Mouse (Mus musculus): Measurements from ENCODE around the gene Olfr71. TPM values are rescaled to one million over a fixed set of nuclear protein-coding genes. Genes with fewer than 3 reads are reported as not detected.

Olfr71 gene
- total and polyA plus RNA-seq, 2 experiments from 2014 or later: not detected

- H3K9me3 ChIP-seq (ENCODE audit: low read length): no peaks in the 10 kb centered on the region
- no peak overlapping the region for H3K4me3 ChIP-seq (ENCODE audit: low read depth, low read length)
- no peaks in the 10 kb centered on the region for H3K36me3 ChIP-seq (ENCODE audit: insufficient read depth)
- DNase-seq: no peak
- no peaks in the 10 kb centered on the region for H3K27me3 ChIP-seq (ENCODE audit: insufficient read depth, low read length)
- no peak overlapping the region for H3K27ac ChIP-seq (ENCODE audit: low read depth, low read length)
- no peaks in the 10 kb centered on the region for H3K4me1 ChIP-seq (ENCODE audit: insufficient read depth)
- TF ChIP-seq CTCF (IDR thresholded peaks at IDR 0.05; ENCODE audit: low read depth): no peak
- no peak overlapping the region for H3K9ac ChIP-seq
- H3K4me2 ChIP-seq (ENCODE audit: low read depth): no peak overlapping the region
- ATAC-seq: no peak
- 72% methylated on average over 7 of the region's 7 CpGs for WGBS
Measured at GRCm38 (mm10) chr4:43727718-43728575, 17.9 kb upstream of the Olfr71 start.

DNA sequence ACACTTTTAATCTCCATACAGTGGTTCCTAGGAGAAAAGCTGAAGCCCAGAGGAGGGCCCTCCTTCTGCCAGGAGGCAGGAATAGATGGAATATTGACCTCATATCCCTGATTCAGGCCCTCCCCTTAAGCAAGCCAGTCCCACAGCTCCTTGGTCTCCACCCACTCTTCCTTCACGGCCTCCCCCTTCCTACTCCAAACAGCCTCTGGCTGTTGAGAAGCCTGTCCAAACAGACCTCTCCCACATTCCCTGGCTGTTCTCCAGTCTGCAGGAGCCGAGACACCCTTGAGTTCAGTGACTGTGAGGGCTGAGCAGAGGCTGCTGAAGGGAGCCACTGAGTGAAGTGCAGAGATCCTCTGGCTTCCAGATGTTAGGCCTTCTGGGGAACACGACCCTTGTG, 16.9 kb upstream of the Olfr71 start, which contains the start of gene Hrct1:
Gene Hrct1, plus strand, starts transcription at position 194 of the 400 bp plus-strand sequence.
- no peak for ATAC-seq

DNA sequence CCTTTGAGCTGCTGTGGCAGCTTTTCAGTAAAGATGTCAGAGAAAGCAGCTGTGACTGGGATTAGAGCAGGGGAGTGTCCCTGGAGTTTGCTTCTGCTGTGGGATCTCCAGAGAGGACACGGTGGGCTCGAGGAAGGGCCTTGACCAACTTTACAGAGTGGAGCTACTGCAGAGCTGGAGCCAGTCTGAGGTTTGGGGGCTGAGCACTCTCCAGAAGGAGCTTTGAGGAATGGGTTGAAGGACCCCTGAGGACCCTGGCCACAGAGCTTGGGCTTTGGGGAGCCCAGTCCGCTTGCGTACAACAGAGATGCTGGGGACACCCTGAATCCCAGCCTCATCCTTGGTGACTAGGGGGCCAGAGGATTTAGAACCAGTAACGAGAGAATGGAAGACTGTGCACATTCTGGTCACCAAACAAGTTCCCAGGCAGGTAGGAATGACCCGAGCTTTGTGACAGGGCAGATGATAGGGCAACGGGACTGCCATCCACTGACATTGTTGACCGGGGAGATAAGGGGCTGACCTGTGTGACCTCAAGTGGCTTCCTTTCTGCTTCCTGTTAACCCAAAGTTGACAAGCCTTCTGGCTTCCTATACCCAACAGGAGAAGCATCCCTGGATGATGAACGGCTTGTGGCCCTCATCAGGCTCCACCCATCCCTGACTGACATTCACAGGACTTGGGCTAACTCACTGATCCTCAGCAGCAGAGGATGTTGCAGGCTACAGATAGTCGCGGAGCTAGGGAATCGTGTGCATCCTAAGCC, 16.4 kb upstream of the Olfr71 start:
- Histone ChIP-seq H3K9ac (no peak overlapping the region), H3K4me1 (ENCODE audit: insufficient read depth) (no peaks in the 10 kb centered on the region), H3K27ac (ENCODE audit: low read depth, low read length) (no peak overlapping the region), H3K4me3 (ENCODE audit: low read depth, low read length) (no peak overlapping the region), H3K27me3 (ENCODE audit: insufficient read depth, low read length) (no peaks in the 10 kb centered on the region), H3K9me3 (ENCODE audit: low read length) (no peaks in the 10 kb centered on the region), H3K36me3 (ENCODE audit: insufficient read depth) (no peaks in the 10 kb centered on the region), H3K4me2 (ENCODE audit: low read depth) (no peak overlapping the region)
- ATAC-seq: no peak
- 80% methylated on average over 12 of the region's 12 CpGs for WGBS
- DNase-seq: no peak
- no peak for TF ChIP-seq CTCF (IDR thresholded peaks at IDR 0.05; ENCODE audit: low read depth)

More for the DNA sequence above, 16.9 kb upstream of the Olfr71 start, which contains the start of gene Hrct1:
- Histone ChIP-seq H3K4me2 (ENCODE audit: low read depth) (no peak within 1 kb of the TSS), H3K36me3 (ENCODE audit: insufficient read depth) (no peaks in the 10 kb centered on the region), H3K4me1 (ENCODE audit: insufficient read depth) (no peaks in the 10 kb centered on the region), H3K9me3 (ENCODE audit: low read length) (no peaks in the 10 kb centered on the region), H3K27me3 (ENCODE audit: insufficient read depth, low read length) (no peaks in the 10 kb centered on the region), H3K9ac (no peak within 1 kb of the TSS), H3K27ac (ENCODE audit: low read depth, low read length) (no peak within 1 kb of the TSS), H3K4me3 (ENCODE audit: low read depth, low read length) (no peak within 1 kb of the TSS)
- no peak for TF ChIP-seq CTCF (IDR thresholded peaks at IDR 0.05; ENCODE audit: low read depth)
- no peak for DNase-seq
- 44% methylated on average over 3 of the region's 3 CpGs for WGBS

GRCm38 (mm10) chr4:43724764-43725163, 14.7 kb upstream of the Olfr71 start:
- WGBS: 52% methylated on average over 1 of the region's 1 CpGs
- no peaks in the 10 kb centered on the region for H3K9me3 ChIP-seq (ENCODE audit: low read length)
- no peak overlapping the region for H3K27ac ChIP-seq (ENCODE audit: low read depth, low read length)
- no peaks in the 10 kb centered on the region for H3K4me1 ChIP-seq (ENCODE audit: insufficient read depth)
- peak; percentile 67 for TF ChIP-seq CTCF (IDR thresholded peaks at IDR 0.05; ENCODE audit: low read depth)
- no peak for ATAC-seq
- no peaks in the 10 kb centered on the region for H3K27me3 ChIP-seq (ENCODE audit: insufficient read depth, low read length)
- no peak overlapping the region for H3K9ac ChIP-seq
- H3K36me3 ChIP-seq (ENCODE audit: insufficient read depth): no peaks in the 10 kb centered on the region
- DNase-seq: no peak
- H3K4me3 ChIP-seq (ENCODE audit: low read depth, low read length): no peak overlapping the region
- H3K4me2 ChIP-seq (ENCODE audit: low read depth): no peak overlapping the region

- DNase-seq (no peak), ATAC-seq (no peak)
- peak overlapping the region; percentile 54; the same call in 1 of the 2 replicates for H3K27ac ChIP-seq (ENCODE audit: low read depth, low read length)
- H3K27me3 ChIP-seq (ENCODE audit: insufficient read depth, low read length): no peaks in the 10 kb centered on the region
- H3K9ac ChIP-seq: no peak overlapping the region
- no peak overlapping the region for H3K4me3 ChIP-seq (ENCODE audit: low read depth, low read length)
- H3K4me1 ChIP-seq (ENCODE audit: insufficient read depth): no peaks in the 10 kb centered on the region
- H3K36me3 ChIP-seq (ENCODE audit: insufficient read depth): no peaks in the 10 kb centered on the region
- no peak for TF ChIP-seq CTCF (IDR thresholded peaks at IDR 0.05; ENCODE audit: low read depth)
- H3K9me3 ChIP-seq (ENCODE audit: low read length): no peaks in the 10 kb centered on the region
- 73% methylated on average over 4 of the region's 4 CpGs for WGBS
- no peak overlapping the region for H3K4me2 ChIP-seq (ENCODE audit: low read depth)
Measured at GRCm38 (mm10) chr4:43722191-43722590, 12.1 kb upstream of the Olfr71 start.

- Histone ChIP-seq H3K36me3 (ENCODE audit: insufficient read depth) (no peaks in the 10 kb centered on the region), H3K9me3 (ENCODE audit: low read length) (no peaks in the 10 kb centered on the region), H3K27me3 (ENCODE audit: insufficient read depth, low read length) (no peaks in the 10 kb centered on the region), H3K9ac (no peak overlapping the region), H3K4me1 (ENCODE audit: insufficient read depth) (no peaks in the 10 kb centered on the region), H3K27ac (ENCODE audit: low read depth, low read length) (peak overlapping the region; percentile 45; the same call in 1 of the 2 replicates), H3K4me2 (ENCODE audit: low read depth) (no peak overlapping the region), H3K4me3 (ENCODE audit: low read depth, low read length) (no peak overlapping the region)
- TF ChIP-seq CTCF (IDR thresholded peaks at IDR 0.05; ENCODE audit: low read depth): no peak
- ATAC-seq (peak; percentile 82), DNase-seq (peak; percentile 46)
- 33% methylated on average over 15 of the region's 16 CpGs for WGBS
Measured at GRCm38 (mm10) chr4:43720491-43721228, 10.6 kb upstream of the Olfr71 start.

Measured in forebrain, postnatal 0 days (tissue).